Mouse (Mus musculus): ENCODE results near the gene Gm4969.

DNA sequence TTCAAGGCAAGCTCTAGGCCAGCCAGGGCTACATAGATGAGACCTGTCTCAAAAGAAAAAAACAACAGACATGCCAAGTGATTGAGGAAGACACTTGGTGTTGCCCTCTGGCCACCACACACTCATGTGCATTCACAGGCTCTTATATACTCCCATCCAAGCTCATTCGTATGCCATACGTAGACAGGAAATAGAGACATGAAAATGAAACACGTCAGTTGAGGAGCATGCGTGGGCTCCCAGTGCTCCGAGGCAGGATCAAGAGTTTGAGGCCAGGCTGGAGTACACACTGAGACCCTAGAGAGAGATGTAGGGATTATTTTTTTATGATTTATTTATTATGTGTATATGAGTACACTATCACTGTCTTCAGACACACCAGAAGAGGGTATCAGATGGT lies 11.2 kb upstream of the Gm4969 start:
- TF ChIP-seq CTCF (IDR thresholded peaks at IDR 0.05; ENCODE audit: control insufficient read depth, insufficient read depth, insufficient read length) (no peak), USF1 (IDR thresholded peaks at IDR 0.05; ENCODE audit: low read depth) (no peak), CEBPB (IDR thresholded peaks at IDR 0.05; ENCODE audit: low read depth) (no peak), MYOD1 (IDR thresholded peaks at IDR 0.05; ENCODE audit: control insufficient read depth, insufficient read length, low read depth) (no peak), MYOG (IDR thresholded peaks at IDR 0.05; ENCODE audit: control insufficient read depth, extremely low read depth, insufficient read length) (no peak), MAX (IDR thresholded peaks at IDR 0.05) (no peak)

All from C2C12 (cell line).